Mouse (Mus musculus) lung, postnatal 0 days (tissue): ENCODE results near the gene Abcf2.

ENCODE experiments used
- CTCF ChIP-seq: IDR thresholded peaks from 2 replicates; pipeline ENCODE4 v1.5.1; 2016; ENCODE audit warnings: antibody characterized with exemption, mild to moderate bottlenecking
- EP300 ChIP-seq: IDR thresholded peaks from 2 replicates; pipeline ENCODE4 v1.6.1; 2016; ENCODE audit warnings: antibody characterized with exemption, mild to moderate bottlenecking, control low read depth

- no peak for TF ChIP-seq CTCF
- TF ChIP-seq EP300 = no peak
These were observed 43.9 kb downstream of the Abcf2 start for GRCm38 (mm10) chr5:24533391-24533790.
